Mouse (Mus musculus) effector memory CD4-positive, alpha-beta T cell, adult 7 months (primary cell): ENCODE measurements around the gene Klhdc4. TPM values are rescaled to one million over a fixed set of nuclear protein-coding genes. Genes with fewer than 3 reads are reported as not detected.

Source experiments
- polyA plus RNA-seq: library from polyadenylated mRNA; unstranded; fragments of 100-300 nt; shearing (Covaris generic); gene quantifications from one replicate; pipeline ENCODE4 v1.2.1, GENCODE M21; 2017

The Klhdc4 gene
- polyA plus RNA-seq, result 42.4 TPM

DNA sequence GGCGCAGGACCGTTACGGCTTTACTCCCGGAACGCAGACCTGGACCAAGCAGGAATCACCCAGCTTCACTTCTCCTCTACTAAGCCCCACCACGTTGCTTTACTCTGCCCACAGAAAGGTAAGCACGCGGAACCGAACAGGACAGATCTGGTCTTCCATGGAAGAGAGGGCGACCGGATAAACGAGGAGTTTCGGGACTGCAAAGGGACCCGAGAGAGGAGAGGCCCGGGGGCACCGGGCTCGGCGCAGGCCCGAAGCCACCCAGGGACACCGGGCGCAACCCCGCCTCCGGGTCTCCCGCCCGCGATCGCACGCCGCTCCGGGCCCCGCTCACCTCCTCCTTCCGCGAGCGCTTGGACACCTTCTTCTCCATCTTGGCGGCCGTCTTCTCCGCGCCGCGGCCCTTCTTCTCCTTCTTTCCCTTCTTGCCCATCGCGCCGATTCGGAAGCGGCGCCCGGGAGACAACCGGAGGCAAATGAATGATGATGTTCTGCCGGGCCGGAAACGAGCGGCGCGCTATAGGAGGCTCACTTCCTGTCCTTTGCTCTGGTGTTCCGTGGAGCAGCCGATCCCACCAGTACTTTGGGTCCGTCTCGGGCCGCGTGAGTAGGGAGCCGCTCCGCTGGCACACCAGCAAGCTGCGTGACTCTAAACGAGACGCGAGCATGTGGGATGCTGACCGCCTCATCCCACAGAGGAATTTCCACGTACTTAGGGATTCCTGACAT, at the start of gene Klhdc4:
Gene Klhdc4, minus strand, starts transcription at position 522 of the 729 bp plus-strand sequence.

Other genes starting within 250 kb of the Klhdc4 start
- 368 TPM for gene Map1lc3b, start 239.2 kb downstream of the Klhdc4 start, polyA plus RNA-seq
- gene Zcchc14, start 176.7 kb downstream of the Klhdc4 start, polyA plus RNA-seq, result 0.98 TPM
- 0.56 TPM for gene Jph3, start 99.9 kb downstream of the Klhdc4 start, polyA plus RNA-seq
- 33.7 TPM for gene Slc7a5, start 78.1 kb upstream of the Klhdc4 start, polyA plus RNA-seq
- not detected for gene Car5a, start 115.3 kb upstream of the Klhdc4 start, polyA plus RNA-seq
- gene Banp, start 120.2 kb upstream of the Klhdc4 start, polyA plus RNA-seq, result 29.2 TPM